Mouse (Mus musculus): Measurements from ENCODE around the gene Igfbp6. TPM values are rescaled to one million over a fixed set of nuclear protein-coding genes. Genes with fewer than 3 reads are reported as not detected.

The Igfbp6 gene
- polyA plus RNA-seq, 1 experiment from 2014 or later, result 0.70 TPM

DNA sequence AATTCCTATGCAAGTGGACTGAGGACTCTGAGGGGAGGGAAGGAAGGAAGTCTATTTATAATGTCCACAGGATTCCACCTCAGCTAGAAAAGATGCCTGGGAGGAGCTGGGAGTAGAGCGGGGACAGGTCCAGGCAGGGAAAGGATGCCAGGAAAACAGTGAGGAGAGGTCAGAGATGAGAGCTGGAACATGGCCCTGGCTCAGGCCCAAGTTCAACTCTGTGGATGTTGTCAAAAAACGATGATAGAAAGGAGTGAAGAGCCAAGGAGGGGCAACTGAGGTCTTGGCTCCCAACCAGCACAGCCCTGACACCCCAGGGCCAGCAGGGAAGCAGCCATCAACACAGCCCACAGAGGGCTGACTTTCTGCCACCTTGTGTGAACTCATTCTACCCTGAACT lies 17.9 kb upstream of the Igfbp6 start:
- Histone ChIP-seq H3K9ac (ENCODE audit: low read depth, low read length) (no peak overlapping the region; the same call in 1 of the 2 replicates), H3K4me3 (ENCODE audit: low read depth, low read length) (no peak overlapping the region), H3K9me3 (replicated peaks; ENCODE audit: control insufficient read depth, low read length) (no peaks in the 10 kb centered on the region), H3K36me3 (ENCODE audit: control insufficient read depth, insufficient read depth, low read length) (peaks cover 17% of the 10 kb centered on the region), H3K27me3 (ENCODE audit: control insufficient read depth, insufficient read depth, low read length) (no peaks in the 10 kb centered on the region), H3K4me2 (no peak overlapping the region), H3K27ac (ENCODE audit: low read depth, low read length) (peak overlapping the region; percentile 18), H3K4me1 (ENCODE audit: control insufficient read depth, insufficient read depth, low read length) (peaks cover 10% of the 10 kb centered on the region)
- WGBS (ENCODE audit: insufficient replicate concordance), result 66% methylated on average over 2 of the region's 2 CpGs
- ATAC-seq (replicated peaks; ENCODE audit: insufficient number of reproducible peaks, low FRiP score, low TSS enrichment), result peak; percentile 46; the same call in 1 of the 2 replicates

DNA sequence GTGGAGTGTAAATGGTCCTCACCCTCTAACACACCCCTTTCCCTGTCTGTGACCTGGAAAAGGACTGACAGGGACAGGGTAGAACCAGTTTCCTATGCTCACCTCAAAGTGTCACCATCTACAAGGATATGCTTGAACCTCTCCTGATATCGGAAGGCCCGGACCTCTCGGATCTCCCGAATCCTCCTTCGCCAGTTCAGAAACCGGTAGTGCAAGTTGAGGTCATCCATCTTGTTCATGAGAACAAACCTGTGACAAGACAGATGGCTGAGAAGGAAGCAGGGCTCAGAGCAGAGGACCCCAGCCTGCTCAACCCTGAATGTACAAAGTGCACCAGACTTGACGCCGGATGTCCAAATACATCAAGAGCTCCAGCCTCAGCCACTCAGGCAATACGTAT lies 10.8 kb upstream of the Igfbp6 start:
- Histone ChIP-seq H3K27me3 (ENCODE audit: control insufficient read depth, insufficient read depth, low read length) (no peaks in the 10 kb centered on the region), H3K4me1 (ENCODE audit: control insufficient read depth, insufficient read depth, low read length) (peaks cover 7% of the 10 kb centered on the region), H3K4me3 (ENCODE audit: low read depth, low read length) (no peak overlapping the region), H3K9me3 (replicated peaks; ENCODE audit: control insufficient read depth, low read length) (no peaks in the 10 kb centered on the region), H3K36me3 (ENCODE audit: control insufficient read depth, insufficient read depth, low read length) (peaks cover 15% of the 10 kb centered on the region), H3K9ac (ENCODE audit: low read depth, low read length) (no peak overlapping the region), H3K27ac (ENCODE audit: low read depth, low read length) (no peak overlapping the region), H3K4me2 (no peak overlapping the region)
- no peak for ATAC-seq (replicated peaks; ENCODE audit: insufficient number of reproducible peaks, low FRiP score, low TSS enrichment)
- WGBS (ENCODE audit: insufficient replicate concordance), result 85% methylated on average over 9 of the region's 9 CpGs

DNA sequence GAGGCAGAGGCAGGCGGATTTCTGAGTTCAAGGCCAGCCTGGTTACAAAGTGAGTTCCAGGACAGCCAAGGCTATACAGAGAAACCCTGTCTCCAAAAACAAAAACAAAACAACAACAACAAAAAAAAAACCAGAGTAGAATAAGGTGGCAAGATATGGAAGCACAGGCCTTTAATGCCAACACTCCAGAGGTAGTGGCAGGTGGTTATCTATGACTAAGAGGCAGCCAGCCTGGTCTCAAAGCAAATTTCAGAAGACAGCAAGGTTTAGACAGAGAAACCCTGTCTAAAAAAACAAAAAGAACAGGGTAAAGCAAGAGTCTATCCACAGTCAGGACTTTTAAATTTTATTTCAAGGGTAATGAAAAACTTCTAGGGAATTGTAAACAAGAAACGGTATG lies 9.5 kb upstream of the Igfbp6 start:
- Histone ChIP-seq H3K9me3 (replicated peaks; ENCODE audit: control insufficient read depth, low read length) (no peaks in the 10 kb centered on the region), H3K4me1 (ENCODE audit: control insufficient read depth, insufficient read depth, low read length) (peaks cover 7% of the 10 kb centered on the region), H3K4me3 (ENCODE audit: low read depth, low read length) (no peak overlapping the region), H3K4me2 (peak overlapping the region; percentile 93; the same call in 1 of the 2 replicates), H3K27ac (ENCODE audit: low read depth, low read length) (no peak overlapping the region), H3K9ac (ENCODE audit: low read depth, low read length) (peak overlapping the region; percentile 78; the same call in 1 of the 2 replicates), H3K36me3 (ENCODE audit: control insufficient read depth, insufficient read depth, low read length) (peaks cover 9% of the 10 kb centered on the region), H3K27me3 (ENCODE audit: control insufficient read depth, insufficient read depth, low read length) (no peaks in the 10 kb centered on the region)
- 86% methylated on average over 2 of the region's 2 CpGs for WGBS (ENCODE audit: insufficient replicate concordance)
- no peak for ATAC-seq (replicated peaks; ENCODE audit: insufficient number of reproducible peaks, low FRiP score, low TSS enrichment)

- H3K27ac ChIP-seq (ENCODE audit: low read depth, low read length), result peak overlapping the region; percentile 73
- peak overlapping the region; percentile 93 for H3K4me2 ChIP-seq
- H3K27me3 ChIP-seq (ENCODE audit: control insufficient read depth, insufficient read depth, low read length), result no peaks in the 10 kb centered on the region
- ATAC-seq (replicated peaks; ENCODE audit: insufficient number of reproducible peaks, low FRiP score, low TSS enrichment), result peak; percentile 67
- 3% methylated on average over 31 of the region's 35 CpGs for WGBS (ENCODE audit: insufficient replicate concordance)
- H3K9ac ChIP-seq (ENCODE audit: low read depth, low read length), result peak overlapping the region; percentile 78
- H3K4me1 ChIP-seq (ENCODE audit: control insufficient read depth, insufficient read depth, low read length), result peaks cover 7% of the 10 kb centered on the region
- no peaks in the 10 kb centered on the region for H3K9me3 ChIP-seq (replicated peaks; ENCODE audit: control insufficient read depth, low read length)
- peaks cover 5% of the 10 kb centered on the region for H3K36me3 ChIP-seq (ENCODE audit: control insufficient read depth, insufficient read depth, low read length)
- peak overlapping the region; percentile 80 for H3K4me3 ChIP-seq (ENCODE audit: low read depth, low read length)
Measured at GRCm38 (mm10) chr15:102135522-102136128, 8.5 kb upstream of the Igfbp6 start.

DNA sequence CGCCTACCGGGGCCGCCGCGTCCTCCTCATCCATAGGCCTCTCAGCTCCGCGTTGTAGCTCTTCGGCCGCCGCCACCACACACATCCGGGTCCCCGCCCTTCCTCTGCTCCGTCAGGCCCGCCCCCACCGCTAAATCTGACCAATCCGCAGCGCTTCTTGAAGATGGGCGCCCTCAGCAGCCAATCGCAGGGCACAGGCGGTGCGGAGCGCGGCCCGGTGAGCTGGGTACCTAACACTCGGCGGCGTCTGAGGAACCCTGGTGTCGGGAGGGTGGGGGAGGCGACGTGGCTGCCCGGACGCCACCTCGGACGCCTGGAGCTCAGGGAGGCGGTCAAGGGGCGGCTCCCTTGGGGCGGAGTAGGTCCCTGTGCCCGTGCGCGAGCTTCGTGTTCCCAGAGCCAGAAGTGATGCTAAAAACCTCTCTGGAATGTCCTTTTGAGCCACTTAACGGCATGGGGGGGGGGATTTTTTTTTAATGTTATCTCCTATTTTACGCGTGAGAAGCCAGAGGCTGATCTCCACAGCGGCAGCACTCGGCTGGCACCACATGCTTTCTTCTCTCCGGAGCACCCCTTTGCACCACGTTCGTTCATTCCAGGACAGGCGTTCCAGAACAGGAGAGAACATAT lies 7.9 kb upstream of the Igfbp6 start, which contains the start of gene Spryd3:
Gene Spryd3, minus strand, starts transcription at position 106 of the 630 bp plus-strand sequence.
- no peaks in the 10 kb centered on the region for H3K27me3 ChIP-seq (ENCODE audit: control insufficient read depth, insufficient read depth, low read length)
- peaks cover 4% of the 10 kb centered on the region for H3K36me3 ChIP-seq (ENCODE audit: control insufficient read depth, insufficient read depth, low read length)
- H3K9ac ChIP-seq (ENCODE audit: low read depth, low read length), result peak within 1 kb of the TSS; percentile 78
- WGBS (ENCODE audit: insufficient replicate concordance), result 1% methylated on average over 45 of the region's 50 CpGs
- H3K9me3 ChIP-seq (replicated peaks; ENCODE audit: control insufficient read depth, low read length), result no peaks in the 10 kb centered on the region
- H3K4me1 ChIP-seq (ENCODE audit: control insufficient read depth, insufficient read depth, low read length), result peaks cover 7% of the 10 kb centered on the region
- peak within 1 kb of the TSS; percentile 80 for H3K4me3 ChIP-seq (ENCODE audit: low read depth, low read length)
- peak; percentile 99 for ATAC-seq (replicated peaks; ENCODE audit: insufficient number of reproducible peaks, low FRiP score, low TSS enrichment)
- peak within 1 kb of the TSS; percentile 73 for H3K27ac ChIP-seq (ENCODE audit: low read depth, low read length)
- H3K4me2 ChIP-seq, result peak within 1 kb of the TSS; percentile 93

DNA sequence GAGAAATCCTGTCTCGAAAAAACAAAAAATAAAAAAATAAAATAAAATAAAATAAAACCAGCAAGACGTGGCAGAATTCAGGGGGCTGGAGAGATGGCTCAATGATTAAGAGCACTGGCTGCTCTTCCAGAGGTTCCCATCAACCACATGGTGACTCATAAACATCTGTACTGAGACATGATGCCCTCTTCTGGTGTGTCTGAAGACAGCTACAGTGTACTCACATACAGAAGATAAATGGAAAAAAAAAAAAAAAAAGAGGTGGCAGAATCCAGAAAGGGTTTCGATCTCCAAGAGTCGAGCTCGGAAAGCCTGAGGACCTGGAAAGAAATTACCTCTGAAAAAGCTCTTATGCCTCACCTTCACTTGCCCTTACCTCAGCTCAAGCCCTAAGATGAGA lies 3.0 kb upstream of the Igfbp6 start:
- H3K9me3 ChIP-seq (replicated peaks; ENCODE audit: control insufficient read depth, low read length), result no peaks in the 10 kb centered on the region
- ATAC-seq (replicated peaks; ENCODE audit: insufficient number of reproducible peaks, low FRiP score, low TSS enrichment), result no peak
- WGBS (ENCODE audit: insufficient replicate concordance), result 87% methylated on average over 5 of the region's 5 CpGs

DNA sequence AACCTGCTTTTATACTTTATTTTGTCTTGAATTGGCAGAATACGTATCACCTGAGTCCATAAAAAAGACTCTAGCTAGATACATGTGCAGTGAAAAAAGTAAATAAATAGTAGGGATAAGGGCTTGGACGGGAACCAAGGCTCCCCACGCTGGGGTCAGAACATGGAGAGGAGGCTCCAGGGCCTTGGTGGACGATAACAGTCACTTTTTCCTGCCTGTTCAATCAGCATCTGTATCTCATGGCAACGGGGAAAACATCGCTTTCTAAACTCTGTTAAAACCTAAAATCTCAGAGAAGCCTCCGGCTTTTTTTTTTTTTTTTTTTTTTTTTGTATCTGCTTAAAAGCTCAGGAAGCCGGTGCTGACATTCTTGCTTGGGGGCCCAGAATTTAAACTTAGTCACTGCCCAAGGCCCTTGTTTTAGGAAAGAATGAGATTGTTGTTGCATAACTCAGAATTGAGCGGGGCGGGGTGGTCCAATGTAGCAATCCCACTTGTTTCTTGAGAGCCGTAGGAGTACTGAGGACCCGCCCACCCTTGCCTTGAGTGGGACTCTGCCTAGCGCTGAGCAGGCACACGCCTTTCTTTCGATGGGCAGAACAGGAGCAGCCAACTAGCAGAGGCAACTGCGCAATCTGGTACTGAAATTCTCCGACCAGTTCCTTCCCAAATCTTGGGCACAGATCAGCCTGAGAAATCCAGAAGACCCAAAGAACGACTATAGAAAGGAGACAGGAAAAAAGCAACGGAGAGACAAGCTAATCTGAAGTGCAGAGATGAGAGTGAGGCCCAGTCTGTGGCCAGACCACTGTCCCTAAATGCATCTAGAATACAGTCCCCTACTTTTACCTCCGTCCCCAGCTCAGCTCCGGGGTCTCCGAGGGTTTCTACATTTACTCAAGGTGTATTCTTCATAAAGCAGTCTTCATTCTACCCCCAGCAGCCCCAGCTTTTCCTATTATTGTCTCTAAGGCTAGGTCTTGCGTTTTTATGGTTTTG lies 949 bp upstream of the Igfbp6 start:
- ATAC-seq (replicated peaks; ENCODE audit: insufficient number of reproducible peaks, low FRiP score, low TSS enrichment), result no peak
- no peak overlapping the region for H3K27ac ChIP-seq (ENCODE audit: low read depth, low read length)
- no peak overlapping the region for H3K4me2 ChIP-seq
- H3K9ac ChIP-seq (ENCODE audit: low read depth, low read length), result no peak overlapping the region
- no peaks in the 10 kb centered on the region for H3K36me3 ChIP-seq (ENCODE audit: control insufficient read depth, insufficient read depth, low read length)
- peaks cover 26% of the 10 kb centered on the region for H3K27me3 ChIP-seq (ENCODE audit: control insufficient read depth, insufficient read depth, low read length)
- no peaks in the 10 kb centered on the region for H3K9me3 ChIP-seq (replicated peaks; ENCODE audit: control insufficient read depth, low read length)
- peaks cover 17% of the 10 kb centered on the region for H3K4me1 ChIP-seq (ENCODE audit: control insufficient read depth, insufficient read depth, low read length)
- 46% methylated on average over 23 of the region's 23 CpGs for WGBS (ENCODE audit: insufficient replicate concordance)
- H3K4me3 ChIP-seq (ENCODE audit: low read depth, low read length), result no peak overlapping the region

More for the DNA sequence above, 3.0 kb upstream of the Igfbp6 start:
- no peak overlapping the region for H3K9ac ChIP-seq (ENCODE audit: low read depth, low read length)
- no peak overlapping the region for H3K4me3 ChIP-seq (ENCODE audit: low read depth, low read length)
- no peak overlapping the region for H3K27ac ChIP-seq (ENCODE audit: low read depth, low read length)
- H3K36me3 ChIP-seq (ENCODE audit: control insufficient read depth, insufficient read depth, low read length), result no peaks in the 10 kb centered on the region
- peaks cover 10% of the 10 kb centered on the region for H3K4me1 ChIP-seq (ENCODE audit: control insufficient read depth, insufficient read depth, low read length)
- H3K27me3 ChIP-seq (ENCODE audit: control insufficient read depth, insufficient read depth, low read length), result peaks cover 26% of the 10 kb centered on the region
- H3K4me2 ChIP-seq, result no peak overlapping the region

DNA sequence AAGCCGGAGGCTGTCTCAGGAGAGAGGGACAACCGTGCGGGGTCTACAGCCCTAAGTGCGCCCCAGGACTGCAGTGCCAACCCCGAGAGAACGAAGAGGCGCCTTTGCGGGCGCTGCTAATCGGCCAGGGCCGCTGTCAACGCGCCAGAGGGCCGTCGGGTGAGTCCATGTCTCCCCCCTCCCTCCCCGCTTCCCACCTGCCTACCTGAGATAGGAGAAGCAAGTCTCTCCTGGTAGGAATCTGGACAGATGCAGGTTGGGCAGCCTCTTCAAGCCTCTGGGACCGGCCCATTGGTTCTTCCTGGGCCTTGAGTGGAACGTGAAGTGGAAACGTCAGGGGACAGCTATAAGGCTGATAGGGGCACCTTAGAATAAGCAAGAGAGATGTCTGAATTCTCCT lies 564 bp downstream of the Igfbp6 start:
- Histone ChIP-seq H3K4me2 (peak overlapping the region; percentile 53), H3K4me3 (ENCODE audit: low read depth, low read length) (peak overlapping the region; percentile 23; the same call in 1 of the 2 replicates), H3K4me1 (ENCODE audit: control insufficient read depth, insufficient read depth, low read length) (peaks cover 17% of the 10 kb centered on the region), H3K27me3 (ENCODE audit: control insufficient read depth, insufficient read depth, low read length) (peaks cover 26% of the 10 kb centered on the region), H3K36me3 (ENCODE audit: control insufficient read depth, insufficient read depth, low read length) (no peaks in the 10 kb centered on the region), H3K9me3 (replicated peaks; ENCODE audit: control insufficient read depth, low read length) (no peaks in the 10 kb centered on the region), H3K27ac (ENCODE audit: low read depth, low read length) (no peak overlapping the region), H3K9ac (ENCODE audit: low read depth, low read length) (peak overlapping the region; percentile 30; the same call in 1 of the 2 replicates)
- no peak for ATAC-seq (replicated peaks; ENCODE audit: insufficient number of reproducible peaks, low FRiP score, low TSS enrichment)
- WGBS (ENCODE audit: insufficient replicate concordance), result 11% methylated on average over 19 of the region's 19 CpGs

Measured in heart, embryonic 11.5 days (tissue).